Mouse (Mus musculus): ENCODE data around the gene Sgce.
"Not testable (repeated sequence)": the region's sequence is repeated elsewhere in the genome, so short reads cannot be mapped to it uniquely, and the experiment has no call there.

The Sgce gene

GRCm38 (mm10) chr6:4653741-4654140 lies 93.3 kb downstream of the Sgce start:
- DNase-seq (ENCODE audit: low spot score in 2 of 2): not testable (repeated sequence)

- DNase-seq (ENCODE audit: low spot score in 2 of 2): no peak
These were observed 94.3 kb downstream of the Sgce start for GRCm38 (mm10) chr6:4652596-4653134.

- DNase-seq (ENCODE audit: low spot score in 2 of 2): no peak
These were observed 99.7 kb downstream of the Sgce start for GRCm38 (mm10) chr6:4647351-4647750.

- DNase-seq (ENCODE audit: low spot score in 2 of 2): no peak
These were observed 104.9 kb downstream of the Sgce start for GRCm38 (mm10) chr6:4642068-4642467.

- DNase-seq (ENCODE audit: low spot score in 2 of 2): no peak
These were observed 112.2 kb downstream of the Sgce start for GRCm38 (mm10) chr6:4634804-4635203.

GRCm38 (mm10) chr6:4633189-4633588 lies 113.8 kb downstream of the Sgce start:
- DNase-seq (ENCODE audit: low spot score in 2 of 2): no peak

- no peak for DNase-seq (ENCODE audit: low spot score in 2 of 2)
These were observed 115.5 kb downstream of the Sgce start for GRCm38 (mm10) chr6:4631464-4631863.

All from frontal cortex, postnatal 10 days (tissue).